Mouse (Mus musculus): ENCODE results near the gene Mmel1. TPM values are rescaled to one million over a fixed set of nuclear protein-coding genes. Genes with fewer than 3 reads are reported as not detected.

Gene Mmel1
- 0.90 and 1.1 TPM in 2 replicates for polyA plus RNA-seq (2012; rRNA removed)

GRCm38 (mm10) chr4:154869440-154869839 lies at the start of gene Mmel1:
Gene Mmel1, plus strand, starts transcription at chr4:154869585.

DNA sequence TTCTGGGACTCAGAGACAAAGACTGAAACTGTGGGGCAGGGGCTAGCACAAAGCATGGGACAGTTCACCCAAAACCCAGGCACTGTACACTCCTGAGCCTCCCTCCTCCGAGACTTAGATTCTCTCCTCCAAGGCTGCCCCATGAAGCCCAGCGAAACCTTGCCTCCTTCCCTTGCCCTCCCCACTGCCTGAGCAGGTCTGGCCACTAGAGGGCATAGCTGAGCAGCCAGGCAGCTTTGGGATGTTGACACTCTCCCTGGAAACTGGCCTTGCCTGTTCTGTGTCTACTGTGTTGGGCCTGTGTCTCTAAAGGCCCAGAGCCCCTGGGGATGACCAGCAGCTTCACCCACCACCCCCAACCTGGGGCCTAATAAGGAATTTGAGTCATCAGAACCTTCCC lies 32.2 kb upstream of the Mmel1 start, which contains the start of gene Ttc34:
TSS of gene Ttc34 (plus strand) at position 290 of the 400 bp plus-strand sequence.

DNA sequence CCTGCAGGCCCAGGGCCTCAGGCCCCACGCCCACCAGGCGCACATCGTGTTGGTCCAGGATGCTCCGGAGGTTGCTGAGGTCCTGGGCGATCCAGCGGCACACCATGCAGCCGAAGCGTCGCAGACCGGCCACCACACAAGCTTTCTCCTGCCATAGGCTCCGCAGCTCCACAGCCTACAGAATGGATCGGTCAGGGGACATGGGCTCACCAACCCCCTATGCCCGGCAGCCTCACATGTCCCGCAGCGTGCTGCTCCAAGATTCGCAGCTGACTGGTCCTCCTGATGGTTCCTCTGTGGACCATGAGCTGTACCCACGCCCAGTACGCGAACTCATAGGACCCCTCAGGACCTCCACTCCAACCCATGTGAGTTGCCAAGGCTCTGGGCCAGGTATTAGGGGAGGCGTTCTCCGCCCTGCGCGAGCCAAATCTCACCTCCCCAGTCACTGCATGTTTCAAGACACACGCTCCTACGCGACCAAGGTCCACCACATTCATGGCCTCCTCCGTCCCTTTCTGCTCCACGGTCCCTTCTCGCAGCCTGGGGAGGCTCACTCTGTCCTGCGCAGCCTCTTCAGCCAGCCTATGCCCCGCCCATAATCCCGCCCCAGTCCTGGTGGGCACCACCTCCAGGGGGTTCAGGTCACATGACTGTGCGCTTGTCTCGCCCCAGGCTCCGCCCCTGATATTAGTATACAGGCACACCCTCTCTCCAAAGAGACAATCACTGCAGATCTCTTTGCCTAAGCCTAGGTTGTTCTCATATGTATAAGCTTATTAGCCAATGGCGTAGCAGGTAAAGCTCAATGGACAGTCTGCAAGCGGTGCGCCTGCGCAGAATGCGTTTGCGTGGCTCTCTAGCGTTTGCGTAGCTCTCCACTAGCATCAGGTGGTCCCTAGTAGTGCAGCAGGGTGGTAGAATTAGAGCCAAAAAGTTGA lies 29.4 kb downstream of the Mmel1 start, which contains the start of gene Fam213b:
TSS of gene Fam213b (minus strand) at position 630 of the 941 bp plus-strand sequence.

DNA sequence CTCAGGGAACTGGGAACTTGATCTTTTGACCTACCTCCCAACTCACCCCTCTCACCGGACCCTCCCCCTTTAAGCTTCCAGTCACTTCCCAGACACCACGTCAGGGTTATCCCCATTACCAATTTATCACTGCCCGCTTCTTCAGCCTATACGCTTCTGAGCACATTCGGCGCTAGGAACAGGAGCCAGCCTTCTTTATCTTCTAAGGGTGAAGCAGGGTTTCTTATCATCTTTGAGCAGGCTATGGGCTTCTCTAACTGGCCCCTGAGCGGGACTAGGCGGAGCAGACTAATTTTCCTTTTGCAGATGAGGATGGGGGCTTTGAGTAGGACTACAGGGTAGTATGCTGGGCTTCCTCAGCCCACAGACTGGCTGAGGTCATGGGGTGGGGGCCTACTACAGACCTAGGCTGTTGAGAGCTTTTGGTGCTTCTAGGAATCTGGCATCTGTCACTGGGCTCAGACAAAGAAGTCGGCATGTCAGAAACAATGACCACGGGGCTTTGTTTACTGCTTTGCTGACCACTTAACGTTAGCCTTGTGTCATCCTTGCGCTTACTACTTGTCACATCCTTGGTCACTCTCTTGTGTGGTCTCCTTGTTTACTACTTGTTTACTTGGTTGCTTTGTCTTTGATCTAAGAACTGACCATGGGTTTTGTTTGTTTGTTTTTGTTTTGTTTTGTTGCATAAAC lies 59.2 kb downstream of the Mmel1 start, which contains the start of gene Tnfrsf14:
TSS of gene Tnfrsf14 (minus strand) at position 169 of the 693 bp plus-strand sequence.

Other genes starting within 250 kb of the Mmel1 start
- 0.37 and 0.61 TPM in 2 replicates for gene Prdm16, start 232.7 kb upstream of the Mmel1 start, polyA plus RNA-seq (2012; rRNA removed)
- gene Actrt2, start 201.7 kb upstream of the Mmel1 start, polyA plus RNA-seq (2012; rRNA removed), result not detected in 2 replicates
- not detected in 2 replicates for gene Ttc34, start 32.1 kb upstream of the Mmel1 start, polyA plus RNA-seq (2012; rRNA removed)
- 5.9 and 6.3 TPM in 2 replicates for gene Fam213b, start 29.6 kb downstream of the Mmel1 start, polyA plus RNA-seq (2012; rRNA removed)
- 67.9 and 70.6 TPM in 2 replicates for gene Tnfrsf14, start 59.0 kb downstream of the Mmel1 start, polyA plus RNA-seq (2012; rRNA removed)
- 0.08 and 0.31 TPM in 2 replicates for gene Hes5, start 91.3 kb downstream of the Mmel1 start, polyA plus RNA-seq (2012; rRNA removed)
- gene Pank4, start 94.5 kb downstream of the Mmel1 start, polyA plus RNA-seq (2012; rRNA removed), result 22.7 and 25.5 TPM in 2 replicates
- gene Plch2, start 187.2 kb downstream of the Mmel1 start, polyA plus RNA-seq (2012; rRNA removed), result 0.06 and 0.07 TPM in 2 replicates
- gene Pex10, start 197.4 kb downstream of the Mmel1 start, polyA plus RNA-seq (2012; rRNA removed), result 8.0 and 8.6 TPM in 2 replicates
- 66.9 and 67.5 TPM in 2 replicates for gene Rer1, start 216.8 kb downstream of the Mmel1 start, polyA plus RNA-seq (2012; rRNA removed)
- 2.4 and 2.6 TPM in 2 replicates for gene Morn1, start 217.0 kb downstream of the Mmel1 start, polyA plus RNA-seq (2012; rRNA removed)